Mouse (Mus musculus) CH12.LX (cell line): ENCODE data around the gene D130043K22Rik. TPM values are rescaled to one million over a fixed set of nuclear protein-coding genes. Genes with fewer than 3 reads are reported as not detected.

ENCODE experiments used
- DNase-seq: peaks from one replicate; pipeline ENCODE4 v3.0.0-alpha.2; 2013; ENCODE audit errors: extremely low read depth
- H3K27ac ChIP-seq: 2 replicates; pipeline ENCODE4 v1.5.1; 2012; ENCODE audit warnings: low read depth, mild to moderate bottlenecking, control low read depth, moderate library complexity; ENCODE audit not compliant: insufficient read depth
- H3K27me3 ChIP-seq: replicated peaks from 2 replicates; pipeline ENCODE3; 2012; ENCODE audit warnings: inconsistent platforms
- H3K36me3 ChIP-seq, 2 experiments: replicated peaks in 1 of 2; 2 replicates each; pipeline versions ENCODE3 to v1.6.1; 2012; ENCODE audit warnings: inconsistent platforms in 1 of 2, low read length in 1 of 2, mild to moderate bottlenecking in 1 of 2, mixed read lengths in 1 of 2, moderate library complexity in 1 of 2; ENCODE audit not compliant: control insufficient read depth in 1 of 2, insufficient read depth in 1 of 2
- H3K4me1 ChIP-seq, 2 experiments: 2 replicates each; pipeline ENCODE4 v1.6.1; 2012; ENCODE audit warnings: inconsistent platforms in 1 of 2, moderate library complexity in 1 of 2; ENCODE audit not compliant: insufficient read depth in 2 of 2, control insufficient read depth in 1 of 2
- H3K4me2 ChIP-seq: 2 replicates; pipeline ENCODE4 v1.6.1; 2012; ENCODE audit warnings: low read depth, mild to moderate bottlenecking, control low read depth; ENCODE audit not compliant: poor library complexity, insufficient read depth, severe bottlenecking
- H3K4me3 ChIP-seq, 3 experiments: fragments of 150-350 bp in 1 of 3; sonication (generic) in 1 of 3; replicated peaks in 1 of 3; 2 replicates each; pipeline versions ENCODE3 to v1.5.1; 2011 to 2012; ENCODE audit warnings: low read depth in 2 of 3, low read length in 2 of 3, mild to moderate bottlenecking in 2 of 3, moderate library complexity in 2 of 3, control low read depth in 1 of 3, improper control_type of control experiment in 1 of 3, inconsistent platforms in 1 of 3, mixed read lengths in 1 of 3; ENCODE audit not compliant: poor library complexity in 1 of 3
- H3K79me2 ChIP-seq: replicated peaks from 2 replicates; pipeline ENCODE4 v1.6.1; 2012; ENCODE audit warnings: mild to moderate bottlenecking, moderate library complexity; ENCODE audit not compliant: control insufficient read depth, poor library complexity, insufficient read depth, severe bottlenecking; ENCODE audit errors: extremely low read depth
- H3K9ac ChIP-seq: 2 replicates; pipeline ENCODE4 v1.6.1; 2012; ENCODE audit warnings: low read depth, mild to moderate bottlenecking, control low read depth, moderate library complexity; ENCODE audit not compliant: insufficient read depth
- H3K9me3 ChIP-seq: replicated peaks from 2 replicates; pipeline ENCODE3; 2012; ENCODE audit warnings: low read length, inconsistent platforms, mixed read lengths
- BHLHE40 ChIP-seq: IDR thresholded peaks from 2 replicates; pipeline ENCODE4 v1.6.1; 2011; ENCODE audit warnings: mild to moderate bottlenecking, low read depth, low read length, improper control_type of control experiment
- CHD1 ChIP-seq: IDR thresholded peaks from 2 replicates; pipeline ENCODE4 v1.6.1; 2012; ENCODE audit warnings: low read depth, low read length, improper control_type of control experiment, inconsistent platforms
- CHD2 ChIP-seq: IDR thresholded peaks from 2 replicates; pipeline ENCODE4 v1.6.1; 2011; ENCODE audit warnings: low read length, improper control_type of control experiment
- CTCF ChIP-seq, 2 experiments: IDR thresholded peaks in 1 of 2; conservative IDR thresholded peaks in 1 of 2; 2 replicates each; pipeline ENCODE4 v1.5.1; 2011 to 2012; ENCODE audit warnings: low read depth in 2 of 2, low read length in 2 of 2, improper control_type of control experiment in 1 of 2, inconsistent platforms in 1 of 2, mild to moderate bottlenecking in 1 of 2, moderate library complexity in 1 of 2
- E2F4 ChIP-seq: IDR thresholded peaks from 2 replicates; pipeline ENCODE4 v1.6.1; 2011; ENCODE audit warnings: low read depth, low read length, improper control_type of control experiment; ENCODE audit not compliant: insufficient replicate concordance
- ELF1 ChIP-seq: IDR thresholded peaks from 2 replicates; pipeline ENCODE4 v1.6.1; 2014; ENCODE audit warnings: low read depth, mild to moderate bottlenecking, inconsistent platforms, low read length, improper control_type of control experiment
- EP300 ChIP-seq: IDR thresholded peaks from 2 replicates; pipeline ENCODE4 v1.6.1; 2011; ENCODE audit warnings: low read length, improper control_type of control experiment
- GABPA ChIP-seq: IDR thresholded peaks from 2 replicates; pipeline ENCODE4 v1.6.1; 2012; ENCODE audit warnings: low read depth, low read length, improper control_type of control experiment, inconsistent platforms; ENCODE audit not compliant: insufficient replicate concordance
- JUN ChIP-seq: IDR thresholded peaks from 2 replicates; pipeline ENCODE4 v1.6.1; 2011; ENCODE audit warnings: low read depth, mild to moderate bottlenecking, low read length, improper control_type of control experiment, moderate library complexity; ENCODE audit not compliant: insufficient read depth
- JUND ChIP-seq: conservative IDR thresholded peaks from 2 replicates; pipeline ENCODE4 v1.6.1; 2011; ENCODE audit warnings: low read depth, low read length, improper control_type of control experiment
- MAFK ChIP-seq: IDR thresholded peaks from 2 replicates; pipeline ENCODE4 v1.6.1; 2011; ENCODE audit warnings: low read length, improper control_type of control experiment; ENCODE audit not compliant: insufficient replicate concordance
- MAX ChIP-seq: IDR thresholded peaks from 2 replicates; pipeline ENCODE4 v1.6.1; 2011; ENCODE audit warnings: low read length, improper control_type of control experiment
- MAZ ChIP-seq: IDR thresholded peaks from 2 replicates; pipeline ENCODE4 v1.6.1; 2012; ENCODE audit warnings: low read depth, mild to moderate bottlenecking, inconsistent platforms, low read length, improper control_type of control experiment, moderate library complexity
- MEF2A ChIP-seq: IDR thresholded peaks from 2 replicates; pipeline ENCODE4 v1.6.1; 2014; ENCODE audit warnings: low read depth, mild to moderate bottlenecking, inconsistent platforms, low read length, improper control_type of control experiment, borderline replicate concordance
- MXI1 ChIP-seq: IDR thresholded peaks from 2 replicates; pipeline ENCODE4 v1.6.1; 2011; ENCODE audit warnings: mild to moderate bottlenecking, low read depth, low read length, improper control_type of control experiment
- MYC ChIP-seq: IDR thresholded peaks from 2 replicates; pipeline ENCODE4 v1.6.1; 2011; ENCODE audit warnings: low read depth, mild to moderate bottlenecking, improper control_type of control experiment, low read length
- NELFE ChIP-seq: IDR thresholded peaks from 2 replicates; pipeline ENCODE4 v1.6.1; 2011; ENCODE audit warnings: low read depth, low read length, improper control_type of control experiment
- PAX5 ChIP-seq: IDR thresholded peaks from 2 replicates; pipeline ENCODE4 v1.6.1; 2012; ENCODE audit warnings: low read length, inconsistent platforms, mixed read lengths
- POLR2A ChIP-seq: IDR thresholded peaks from 2 replicates; pipeline ENCODE4 v1.6.1; 2011; ENCODE audit warnings: low read depth, mild to moderate bottlenecking, improper control_type of control experiment, low read length
- RAD21 ChIP-seq: IDR thresholded peaks from 2 replicates; pipeline ENCODE4 v1.6.1; 2011; ENCODE audit warnings: low read depth, mild to moderate bottlenecking, low read length, improper control_type of control experiment, moderate library complexity
- RCOR1 ChIP-seq: conservative IDR thresholded peaks from 2 replicates; pipeline ENCODE4 v1.6.1; 2012; ENCODE audit warnings: low read depth, mild to moderate bottlenecking, inconsistent platforms, low read length, improper control_type of control experiment
- SIN3A ChIP-seq: IDR thresholded peaks from 2 replicates; pipeline ENCODE4 v1.6.1; 2012; ENCODE audit warnings: low read length, improper control_type of control experiment, inconsistent platforms
- SMC3 ChIP-seq: IDR thresholded peaks from 2 replicates; pipeline ENCODE4 v1.6.1; 2011; ENCODE audit warnings: low read depth, low read length, improper control_type of control experiment
- TBP ChIP-seq: conservative IDR thresholded peaks from 2 replicates; pipeline ENCODE4 v1.6.1; 2011; ENCODE audit warnings: low read depth, low read length, improper control_type of control experiment
- TCF12 ChIP-seq: IDR thresholded peaks from 2 replicates; pipeline ENCODE4 v1.6.1; 2014; ENCODE audit warnings: low read depth, mild to moderate bottlenecking, inconsistent platforms, low read length, improper control_type of control experiment
- UBTF ChIP-seq: IDR thresholded peaks from 2 replicates; pipeline ENCODE4 v1.6.1; 2012; ENCODE audit warnings: low read depth, mild to moderate bottlenecking, inconsistent platforms, low read length, improper control_type of control experiment, moderate library complexity
- USF1 ChIP-seq: IDR thresholded peaks from 2 replicates; pipeline ENCODE4 v1.6.1; 2014; ENCODE audit warnings: low read depth, mild to moderate bottlenecking, inconsistent platforms, low read length, improper control_type of control experiment
- USF2 ChIP-seq: conservative IDR thresholded peaks from 2 replicates; pipeline ENCODE4 v1.6.1; 2011; ENCODE audit warnings: low read depth, low read length, improper control_type of control experiment
- ZKSCAN1 ChIP-seq: IDR thresholded peaks from 2 replicates; pipeline ENCODE4 v1.6.1; 2012; ENCODE audit warnings: low read depth, inconsistent platforms, low read length, improper control_type of control experiment, borderline replicate concordance
- ZMIZ1 ChIP-seq: IDR thresholded peaks from 2 replicates; pipeline ENCODE4 v1.6.1; 2012; ENCODE audit warnings: low read depth, mild to moderate bottlenecking, inconsistent platforms, low read length, improper control_type of control experiment
- ZNF384 ChIP-seq: IDR thresholded peaks from 2 replicates; pipeline ENCODE4 v1.6.1; 2012; ENCODE audit warnings: low read depth, low read length, improper control_type of control experiment, inconsistent platforms
- dilution Hi-C: fragments of 300-500 bp; cut with MboI; formaldehyde crosslinking; loops from 2 replicates; pipeline ENCODE4 v1.14.3; 2020; ENCODE audit warnings: low sequenced_read_pairs; ENCODE audit not compliant: extremely low pct_unique_long_range_greater_than_20kb, extremely low pct_ligation_motif_present
- in situ Hi-C: fragments of 300-500 bp; cut with MboI; formaldehyde crosslinking; loops from 3 replicates; pipeline ENCODE4 v1.14.3; 2019; ENCODE audit warnings: low sequenced_read_pairs, low pct_ligation_motif_present, low pct_unique_long_range_greater_than_20kb, mixed read lengths
- polyA plus RNA-seq: library from polyadenylated mRNA; unstranded; fragments of >175 nt; gene quantifications from 2 replicates; pipeline ENCODE4 v1.2.1, GENCODE M21; 2012; ENCODE audit warnings: low read depth; ENCODE audit not compliant: insufficient read length
- total RNA-seq, 2 experiments: library from RNA; depleted of rRNA; stranded (reverse); fragments of 300-350 nt in 1 of 2; fragments of >200 nt in 1 of 2; gene quantifications; 2 replicates each; pipeline ENCODE4 v1.2.3; 2012 to 2014

Gene D130043K22Rik
- total and polyA plus RNA-seq, 3 experiments, result 0.04 to 0.25 (median 0.05) TPM

DNA sequence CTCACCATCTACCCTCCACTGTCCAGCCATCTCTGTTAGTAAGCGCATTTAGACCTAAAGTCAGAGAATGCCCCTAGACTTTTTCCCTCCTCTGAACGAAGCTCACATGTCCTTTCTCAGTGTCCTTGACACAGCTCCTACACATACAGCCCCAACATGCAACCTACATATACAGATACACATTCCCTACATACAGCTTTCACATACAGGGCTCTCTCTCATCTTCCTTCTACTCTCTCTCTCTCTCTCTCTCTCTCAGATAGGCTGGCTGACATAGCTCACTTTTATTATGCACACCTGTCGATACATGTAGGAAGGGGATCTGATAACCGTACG is 91.8 kb downstream of the D130043K22Rik start:
- Histone ChIP-seq H3K9ac (peak overlapping the region; percentile 82; the same call in 1 of the 2 replicates), H3K27ac (no peak overlapping the region), H3K4me2 (peak overlapping the region; percentile 80), H3K36me3 (no peaks in the 10 kb centered on the region), H3K27me3 (peaks cover 13% of the 10 kb centered on the region), H3K9me3 (no peaks in the 10 kb centered on the region), H3K4me3 (peak overlapping the region; percentile 50 to 90 (median 61)), H3K79me2 (no peaks in the 10 kb centered on the region; the same call in 1 of the 2 replicates), H3K4me1 (peaks cover 0 to 10% of the 10 kb centered on the region in 2 experiments; a peak in 2 of 4 replicates)
- dilution Hi-C loops (no loop called here), in situ Hi-C loops (loop anchor here (5.0 kb wide), 1 partner anchor 46 kb away; no protein-coding TSS in a partner anchor)
- TF ChIP-seq PAX5 (no peak), UBTF (no peak), CHD2 (no peak), CHD1 (no peak), TBP (no peak), TCF12 (no peak), USF1 (no peak), MAX (no peak), SIN3A (no peak), MEF2A (no peak), POLR2A (no peak), ZMIZ1 (no peak), MXI1 (no peak), NELFE (no peak), GABPA (no peak), EP300 (no peak), ELF1 (no peak), BHLHE40 (no peak), MAZ (no peak), USF2 (no peak)
- DNase-seq, result no peak

DNA sequence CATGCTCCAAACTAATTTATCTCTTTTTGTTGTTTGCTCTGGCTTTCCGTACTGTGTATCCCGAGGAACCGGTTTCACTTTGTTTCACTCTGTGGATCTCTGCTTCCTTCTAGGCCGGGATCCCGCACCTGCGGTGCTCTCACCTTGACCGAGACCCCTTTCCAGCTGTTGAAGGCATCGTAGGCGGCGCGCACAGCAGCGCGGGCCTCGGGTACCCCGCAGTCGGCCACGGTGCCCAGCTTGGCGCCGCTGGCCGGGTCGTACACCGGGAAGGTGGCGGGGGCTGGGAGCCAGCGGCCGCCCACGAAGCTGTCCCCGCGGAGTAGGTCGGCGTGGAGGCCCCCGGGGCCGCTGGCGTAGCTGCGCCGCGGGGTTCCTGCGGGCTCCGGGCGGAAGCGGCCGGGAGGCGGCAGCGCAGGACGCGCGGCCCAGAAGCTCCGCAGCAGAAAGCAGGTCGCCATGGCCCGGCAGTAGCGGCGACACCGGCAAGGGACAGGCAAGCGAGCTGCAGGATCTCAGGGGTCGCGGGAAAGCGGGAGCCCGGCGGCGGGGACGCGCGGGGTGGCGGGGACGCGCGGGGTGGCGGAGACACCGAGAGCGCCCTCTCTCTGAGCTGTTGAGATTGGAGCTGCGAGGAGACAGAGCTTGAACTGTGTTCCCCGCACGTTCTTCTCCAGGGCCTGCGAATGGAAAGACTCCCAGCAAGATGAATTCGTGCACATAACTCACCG is 92.3 kb downstream of the D130043K22Rik start, which contains the start of gene Aldh5a1:
Gene Aldh5a1 (minus strand): TSS at position 554 of the 731 bp plus-strand sequence.
- DNase-seq, result peak; percentile 43
- Histone ChIP-seq H3K79me2 (no peaks in the 10 kb centered on the region; the same call in 1 of the 2 replicates), H3K4me3 (peak within 1 kb of the TSS; percentile 50 to 90 (median 61)), H3K9me3 (no peaks in the 10 kb centered on the region), H3K9ac (peak within 1 kb of the TSS; percentile 82), H3K27me3 (peaks cover 13% of the 10 kb centered on the region), H3K27ac (no peak within 1 kb of the TSS), H3K36me3 (no peaks in the 10 kb centered on the region), H3K4me2 (peak within 1 kb of the TSS; percentile 80), H3K4me1 (peaks cover 0 to 10% of the 10 kb centered on the region in 2 experiments; a peak in 2 of 4 replicates)
- in situ Hi-C loops, result loop anchor here (5.0 kb wide), 1 partner anchor 45 kb away; no protein-coding TSS in a partner anchor
- dilution Hi-C loops, result no loop called here
- TF ChIP-seq MAX, result no peak
- no peak for TF ChIP-seq ZKSCAN1
- TF ChIP-seq CTCF (conservative IDR thresholded peaks at IDR 0.05 in 1 of 2, IDR thresholded peaks at IDR 0.05 in 1 of 2; ENCODE audit: low read depth in 2 of 2, low read length in 2 of 2), result peak in 1 of 2 experiments; percentile 51; a peak in 2 of 4 replicates
- no peak for TF ChIP-seq SIN3A
- TF ChIP-seq MXI1, result peak; percentile 4; the same call in 1 of the 2 replicates
- no peak for TF ChIP-seq RAD21
- TF ChIP-seq USF2, result no peak
- TF ChIP-seq E2F4, result no peak
- no peak for TF ChIP-seq MYC
- TF ChIP-seq ELF1, result no peak
- no peak for TF ChIP-seq SMC3
- TF ChIP-seq JUND, result no peak
- TF ChIP-seq TBP, result no peak
- TF ChIP-seq ZMIZ1, result no peak
- TF ChIP-seq RCOR1, result no peak
- TF ChIP-seq MEF2A, result no peak
- no peak for TF ChIP-seq JUN
- TF ChIP-seq UBTF, result peak; percentile 87
- 0 out of 2 replicates have a peak, but pooled peaks have one; percentile 32 for TF ChIP-seq MAZ
- TF ChIP-seq ZNF384, result no peak
- TF ChIP-seq BHLHE40, result no peak
- no peak for TF ChIP-seq MAFK
